10 mouse cellular contexts compared by ENCODE assay signal in genomic region chr3:17790331-17790730, GRCm38 (mm10).
DNase-seq lines count a peak whose midpoint lies in the region; ATAC-seq lines count a peak whose summit lies in the region.
"Had no signal": no experiment of that assay in that cellular context is flagged by ENCODE, and none has a peak within 500 bp of the region (broad histone marks: within the 10 kb centered on the region; RNA-seq: fewer than 3 reads in every experiment).

No protein-coding gene starts in this region.

- H3K9me3 ChIP-seq in forebrain, embryonic 15.5 days = no peaks in the 10 kb centered on the region
- no peaks in the 10 kb centered on the region for H3K9me3 ChIP-seq in midbrain, embryonic 14.5 days (ENCODE audit: control insufficient read depth, low read length)

- ATAC-seq in forebrain, embryonic 15.5 days (replicated peaks) = peak; percentile 18
- no peak for ATAC-seq in midbrain, embryonic 14.5 days (ENCODE audit: low FRiP score, low TSS enrichment)

- WGBS in forebrain, embryonic 15.5 days = under 1% methylated on average over 14 of the region's 14 CpGs
- WGBS in midbrain, embryonic 14.5 days = under 1% methylated on average over 14 of the region's 14 CpGs

- intact Hi-C loops in heart, postnatal 10 days (cut with DNase I) = loop anchor here (10.0 kb wide), 1 partner anchor 176 kb away; no protein-coding TSS in a partner anchor
- intact Hi-C loops in left cerebral cortex, postnatal 10 days (cut with DNase I) = loop anchor here (2.0 kb wide), 1 partner anchor 852 kb away; no protein-coding TSS in a partner anchor

- no peaks in the 10 kb centered on the region for H3K36me3 ChIP-seq in forebrain, embryonic 15.5 days
- H3K36me3 ChIP-seq in midbrain, embryonic 14.5 days (ENCODE audit: control insufficient read depth, insufficient read depth, low read length) = peaks cover 12% of the 10 kb centered on the region

- peaks cover 38% of the 10 kb centered on the region for H3K4me1 ChIP-seq in forebrain, embryonic 15.5 days
- H3K4me1 ChIP-seq in midbrain, embryonic 14.5 days (ENCODE audit: control insufficient read depth, insufficient read depth, low read length) = peaks cover 21% of the 10 kb centered on the region

- H3K9ac ChIP-seq in forebrain, embryonic 15.5 days (replicated peaks) = peak overlapping the region; percentile 93
- H3K9ac ChIP-seq in midbrain, embryonic 14.5 days (replicated peaks; ENCODE audit: low read length) = peak overlapping the region; percentile 98

- H3K4me2 ChIP-seq in forebrain, embryonic 15.5 days (replicated peaks) = peak overlapping the region; percentile 77
- H3K4me2 ChIP-seq in midbrain, embryonic 14.5 days (ENCODE audit: low read length) = peak overlapping the region; percentile 100
- H3K4me2 ChIP-seq: heart, embryonic 11.5 days had no signal

- peak overlapping the region; percentile 75 for H3K4me3 ChIP-seq in forebrain, embryonic 15.5 days
- H3K4me3 ChIP-seq in midbrain, embryonic 14.5 days (replicated peaks; ENCODE audit: low read depth, low read length) = peak overlapping the region; percentile 94

- peak; percentile 32 for DNase-seq in Muller cell, postnatal 12 days (ENCODE audit: inconsistent ontology term)
- DNase-seq in cerebellum, postnatal 14 days = peak; percentile 31 to 44
- DNase-seq in midbrain, embryonic 14.5 days = peak; percentile 74
- DNase-seq in lung, postnatal 25 days (ENCODE audit: low spot score) = no peak
- no peak for DNase-seq in layer of hippocampus, postnatal 36 days
- DNase-seq in heart, postnatal 10 days = no peak
- no peak for DNase-seq in left cerebral cortex, postnatal 10 days (ENCODE audit: extremely low spot score in 1 of 2, low spot score in 2 of 2)
- DNase-seq: kidney, postnatal 10 days had no signal

- peak overlapping the region; percentile 98 for H3K27ac ChIP-seq in forebrain, embryonic 15.5 days (replicated peaks)
- peak overlapping the region; percentile 100 for H3K27ac ChIP-seq in midbrain, embryonic 14.5 days (replicated peaks; ENCODE audit: low read depth, low read length)

- no peaks in the 10 kb centered on the region for H3K27me3 ChIP-seq in forebrain, embryonic 15.5 days
- no peaks in the 10 kb centered on the region for H3K27me3 ChIP-seq in midbrain, embryonic 14.5 days (ENCODE audit: control insufficient read depth, insufficient read depth, low read length)

Comparison
In these comparisons a context has a peak if more than half of its experiments do, and no peak if none do; other contexts are left out.
1. DNase-seq: peak in Muller cell, postnatal 12 days (single experiment), cerebellum, postnatal 14 days (2 of 2) and midbrain, embryonic 14.5 days (single experiment); none in lung, postnatal 25 days (single experiment), layer of hippocampus, postnatal 36 days (0 of 2), heart, postnatal 10 days (0 of 2) and left cerebral cortex, postnatal 10 days (0 of 2).